Mouse (Mus musculus): ENCODE measurements around the gene Hkdc1. TPM values are rescaled to one million over a fixed set of nuclear protein-coding genes. Genes with fewer than 3 reads are reported as not detected.

Gene Hkdc1
- polyA plus RNA-seq, 1 experiment from 2014 or later: 1.1 TPM

DNA sequence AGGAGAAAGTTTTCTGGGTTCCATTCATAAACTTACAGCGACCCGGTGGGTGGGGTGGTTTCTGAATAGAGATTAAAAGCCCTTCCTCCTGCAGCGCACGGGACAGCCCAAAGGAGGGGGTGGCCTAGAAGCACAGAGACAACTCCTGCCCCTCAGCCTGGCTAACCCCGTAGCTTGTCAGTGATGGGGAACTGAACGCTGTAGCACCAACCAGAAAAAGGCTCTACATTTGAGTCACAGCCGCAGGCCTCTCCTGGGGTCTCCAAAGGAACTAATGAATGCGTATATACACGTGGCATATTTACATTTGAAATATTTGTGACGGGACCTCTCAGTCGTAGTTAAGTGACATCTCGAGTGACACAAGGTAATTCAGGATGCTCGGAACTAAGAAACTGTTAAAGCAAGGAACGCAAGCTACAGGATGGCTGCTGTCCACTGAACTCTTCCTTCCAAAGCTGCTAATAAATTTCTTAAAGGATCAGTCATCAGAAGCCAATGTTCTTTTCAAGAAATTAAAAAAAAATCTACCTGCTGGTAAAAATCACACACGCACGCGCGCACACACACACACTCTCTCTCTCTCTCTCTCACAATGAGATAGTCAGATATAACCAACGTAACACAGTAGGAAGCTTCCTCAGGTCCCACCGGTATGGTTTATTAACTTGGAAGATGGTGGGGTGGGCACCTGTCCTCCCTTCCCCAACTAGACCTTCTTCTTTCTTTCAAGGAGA lies 87.4 kb downstream of the Hkdc1 start:
- no peaks in the 10 kb centered on the region for H3K9me3 ChIP-seq (replicated peaks)
- no peaks in the 10 kb centered on the region for H3K27me3 ChIP-seq (ENCODE audit: low read depth, poor library complexity, severe bottlenecking)
- DNase-seq (ENCODE audit: low spot score): no peak
- peaks cover 66% of the 10 kb centered on the region for H3K4me1 ChIP-seq
- WGBS: 63% methylated on average over 20 of the region's 20 CpGs
- no peak overlapping the region for H3K4me3 ChIP-seq
- no peak overlapping the region for H3K27ac ChIP-seq
- no peaks in the 10 kb centered on the region for H3K36me3 ChIP-seq

DNA sequence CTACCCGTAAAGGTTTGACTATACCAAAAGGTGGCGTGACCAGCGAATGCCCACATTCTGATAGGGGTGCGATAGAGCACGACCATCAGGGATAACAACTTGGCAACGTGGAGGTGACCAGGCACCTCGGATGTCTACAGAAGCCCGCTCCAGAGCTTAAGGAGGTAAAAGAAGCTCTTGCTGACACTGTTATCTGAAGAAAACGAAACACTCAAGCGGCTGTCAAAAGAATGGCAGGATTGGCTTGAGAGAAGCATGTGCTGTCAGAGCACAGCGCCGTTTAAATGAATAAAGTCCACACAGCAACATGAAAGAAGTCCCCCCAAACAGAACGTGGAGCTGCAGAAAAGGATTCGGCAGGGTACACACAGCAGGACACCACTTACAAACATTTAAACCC lies 89.0 kb downstream of the Hkdc1 start:
- H3K27ac ChIP-seq: no peak overlapping the region
- H3K4me1 ChIP-seq: peaks cover 54% of the 10 kb centered on the region
- no peaks in the 10 kb centered on the region for H3K27me3 ChIP-seq (ENCODE audit: low read depth, poor library complexity, severe bottlenecking)
- H3K36me3 ChIP-seq: no peaks in the 10 kb centered on the region
- no peaks in the 10 kb centered on the region for H3K9me3 ChIP-seq (replicated peaks)
- WGBS: 81% methylated on average over 14 of the region's 14 CpGs
- no peak for DNase-seq (ENCODE audit: low spot score)
- H3K4me3 ChIP-seq: no peak overlapping the region

Other genes with a start within 250 kb of the Hkdc1 start
- gene Tspan15, start 191.2 kb downstream of the Hkdc1 start, polyA plus RNA-seq (2016; fragmentation: Nextera tagmentation; extraction: Ambion mirVana): 15.1 and 18.5 TPM in 2 replicates
- not detected in 2 replicates for gene Tacr2, start 170.1 kb downstream of the Hkdc1 start, polyA plus RNA-seq (2016; fragmentation: Nextera tagmentation; extraction: Ambion mirVana)
- 25.4 and 33.7 TPM in 2 replicates for gene Hk1, start 42.6 kb downstream of the Hkdc1 start, polyA plus RNA-seq (2016; fragmentation: Nextera tagmentation; extraction: Ambion mirVana)
- gene 4930507D05Rik, start 27.0 kb upstream of the Hkdc1 start, polyA plus RNA-seq (2016; fragmentation: Nextera tagmentation; extraction: Ambion mirVana): 0.89 and 1.1 TPM in 2 replicates
- gene Supv3l1, start 27.2 kb upstream of the Hkdc1 start, polyA plus RNA-seq (2016; fragmentation: Nextera tagmentation; extraction: Ambion mirVana): 30.9 and 31.6 TPM in 2 replicates
- gene Vps26a, start 64.3 kb upstream of the Hkdc1 start, polyA plus RNA-seq (2016; fragmentation: Nextera tagmentation; extraction: Ambion mirVana): 71.8 and 78.0 TPM in 2 replicates
- 2.4 and 2.5 TPM in 2 replicates for gene Srgn, start 105.0 kb upstream of the Hkdc1 start, polyA plus RNA-seq (2016; fragmentation: Nextera tagmentation; extraction: Ambion mirVana)
- 31.3 and 40.2 TPM in 2 replicates for gene Kif1bp, start 156.0 kb upstream of the Hkdc1 start, polyA plus RNA-seq (2016; fragmentation: Nextera tagmentation; extraction: Ambion mirVana)
- 33.3 and 42.1 TPM in 2 replicates for gene Ddx21, start 179.8 kb upstream of the Hkdc1 start, polyA plus RNA-seq (2016; fragmentation: Nextera tagmentation; extraction: Ambion mirVana)
- gene Ddx50, start 228.7 kb upstream of the Hkdc1 start, polyA plus RNA-seq (2016; fragmentation: Nextera tagmentation; extraction: Ambion mirVana): 113 and 130 TPM in 2 replicates